Mouse (Mus musculus) central nervous system, embryonic 18 days (tissue): Measurements from ENCODE around the gene Dhrs7. TPM values are rescaled to one million over a fixed set of nuclear protein-coding genes. Genes with fewer than 3 reads are reported as not detected.

ENCODE experiments used
- polyA plus RNA-seq: library from polyadenylated mRNA; depleted of rRNA; stranded (reverse); fragments of >200 nt; gene quantifications from 2 replicates; pipeline ENCODE4 v1.2.3, GENCODE M21; 2012; rRNA removed

The Dhrs7 gene
- 12.8 and 13.2 TPM in 2 replicates for polyA plus RNA-seq

GRCm38 (mm10) chr12:72664735-72665337, at the start of gene Dhrs7:
Gene Dhrs7 (minus strand): TSS chr12:72664909.

DNA sequence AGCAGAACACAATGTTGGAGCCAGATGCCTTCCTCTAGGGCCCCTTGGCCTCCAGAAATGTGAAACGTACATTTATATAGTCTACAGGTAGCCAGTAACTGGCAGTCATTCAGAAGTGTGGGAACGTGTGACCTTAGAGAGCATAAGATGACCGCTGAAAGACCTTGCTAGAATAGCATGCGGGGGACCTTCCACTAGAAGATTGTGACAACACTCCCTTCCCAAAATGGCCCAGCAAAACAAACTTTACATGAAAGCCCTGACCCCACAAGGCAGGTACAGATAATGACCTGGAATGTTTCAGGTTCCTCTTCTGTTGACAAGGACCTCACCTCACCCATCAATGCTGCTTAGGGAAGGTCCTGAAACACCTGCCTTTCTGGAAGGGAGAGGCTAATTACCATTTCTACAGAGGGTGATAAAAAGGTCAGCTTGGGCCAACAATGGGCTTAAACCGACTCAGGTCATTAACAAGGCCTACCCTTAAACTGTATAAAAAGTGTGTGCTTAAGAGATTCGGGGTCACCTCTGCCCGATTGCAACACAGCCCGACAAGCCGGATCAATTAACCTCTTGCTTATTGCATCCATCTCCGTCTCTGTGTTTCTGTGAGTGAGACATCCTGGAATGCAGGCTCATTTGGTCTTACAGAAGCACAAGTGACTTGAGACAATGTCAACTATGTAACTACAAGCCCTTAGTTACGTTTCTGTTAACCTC, 14.9 kb downstream of the Dhrs7 start, which contains the start of gene Gm4756:
Gene Gm4756 (minus strand): TSS at position 51 of the 720 bp plus-strand sequence.

Other genes starting within 250 kb of the Dhrs7 start
- 3.2 and 3.9 TPM in 2 replicates for gene Lrrc9, start 223.0 kb downstream of the Dhrs7 start, polyA plus RNA-seq
- gene Pcnx4, start 128.5 kb downstream of the Dhrs7 start, polyA plus RNA-seq: 20.1 and 20.8 TPM in 2 replicates
- not detected in 2 replicates for gene Gm4756, start 15.2 kb downstream of the Dhrs7 start, polyA plus RNA-seq
- 152 and 153 TPM in 2 replicates for gene Ppm1a, start 92.5 kb upstream of the Dhrs7 start, polyA plus RNA-seq